Mouse (Mus musculus) midbrain, embryonic 12.5 days (tissue): ENCODE data around the gene Phf7. TPM values are rescaled to one million over a fixed set of nuclear protein-coding genes. Genes with fewer than 3 reads are reported as not detected.

ENCODE experiments used
- ATAC-seq: fragments of 200-750 bp; cut with Nextera tagmentation; 2 replicates; pipeline ENCODE4 v1.8.0; 2017; ENCODE audit warnings: low read depth, moderate TSS enrichment, moderate library complexity; ENCODE audit not compliant: low FRiP score
- H3K27ac ChIP-seq: fragments of 300-500 bp; sonication (generic); replicated peaks from 2 replicates; pipeline ENCODE4 v1.5.1; 2016; ENCODE audit warnings: mild to moderate bottlenecking
- H3K27me3 ChIP-seq: fragments of 300-500 bp; sonication (generic); 2 replicates; pipeline ENCODE4 v1.6.1; 2016; ENCODE audit warnings: mild to moderate bottlenecking
- H3K36me3 ChIP-seq: fragments of 300-500 bp; sonication (generic); 2 replicates; pipeline ENCODE4 v1.6.1; 2016
- H3K4me1 ChIP-seq: fragments of 300-500 bp; sonication (generic); 2 replicates; pipeline ENCODE4 v1.6.1; 2016
- H3K4me2 ChIP-seq: fragments of 300-500 bp; sonication (generic); replicated peaks from 2 replicates; pipeline ENCODE4 v1.6.1; 2016; ENCODE audit warnings: mild to moderate bottlenecking, moderate library complexity
- H3K4me3 ChIP-seq: fragments of 300-500 bp; sonication (generic); 2 replicates; pipeline ENCODE4 v1.5.1; 2016; ENCODE audit warnings: mild to moderate bottlenecking
- H3K9ac ChIP-seq: fragments of 300-500 bp; sonication (generic); replicated peaks from 2 replicates; pipeline ENCODE4 v1.6.1; 2016; ENCODE audit warnings: mild to moderate bottlenecking, moderate library complexity
- H3K9me3 ChIP-seq: fragments of 300-500 bp; sonication (generic); 2 replicates; pipeline ENCODE4 v1.6.1; 2016; ENCODE audit warnings: mild to moderate bottlenecking
- WGBS: fragments of 180-500 bp; shearing (Covaris S2); methylation state at CpG from one replicate; pipeline ENCODE4 v1.1.7; 2016; 5-methylcytosine and 5-hydroxymethylcytosine counted together
- polyA plus RNA-seq: library from polyadenylated mRNA; unstranded; fragments of >200 nt; fragmentation: Nextera tagmentation; extraction: Ambion mirVana; gene quantifications from 2 replicates; pipeline ENCODE4 v1.2.1, GENCODE M21; 2016

Gene Phf7
- polyA plus RNA-seq, 1 experiment from 2014 or later, result 12.0 TPM

GRCm38 (mm10) chr14:31228234-31228633 is 22.9 kb downstream of the Phf7 start:
- Histone ChIP-seq H3K27ac (no peak overlapping the region), H3K9ac (no peak overlapping the region), H3K4me3 (no peak overlapping the region), H3K4me2 (no peak overlapping the region), H3K36me3 (no peaks in the 10 kb centered on the region), H3K27me3 (no peaks in the 10 kb centered on the region), H3K9me3 (no peaks in the 10 kb centered on the region), H3K4me1 (no peaks in the 10 kb centered on the region)
- no peak for ATAC-seq
- 80% methylated on average over 6 of the region's 6 CpGs for WGBS

GRCm38 (mm10) chr14:31226978-31227377 is 24.1 kb downstream of the Phf7 start:
- Histone ChIP-seq H3K9ac (no peak overlapping the region), H3K4me2 (no peak overlapping the region), H3K36me3 (no peaks in the 10 kb centered on the region), H3K4me3 (no peak overlapping the region), H3K27me3 (no peaks in the 10 kb centered on the region), H3K27ac (no peak overlapping the region), H3K4me1 (no peaks in the 10 kb centered on the region), H3K9me3 (no peaks in the 10 kb centered on the region)
- no peak for ATAC-seq
- 71% methylated on average over 4 of the region's 4 CpGs for WGBS

GRCm38 (mm10) chr14:31217666-31218065 is 33.5 kb downstream of the Phf7 start, which contains the start of gene Sema3g:
Sema3g (plus strand) TSS chr14:31217860.
- 0 out of 2 replicates have a peak within 1 kb of the TSS, but pooled peaks have one; percentile 49 for H3K27ac ChIP-seq
- H3K4me2 ChIP-seq, result 0 out of 2 replicates have a peak within 1 kb of the TSS, but pooled peaks have one; percentile 7
- peak; percentile 50 for ATAC-seq
- H3K9me3 ChIP-seq, result no peaks in the 10 kb centered on the region
- peaks cover 6% of the 10 kb centered on the region; the same call in 1 of the 2 replicates for H3K27me3 ChIP-seq
- H3K4me3 ChIP-seq, result no peak within 1 kb of the TSS
- H3K4me1 ChIP-seq, result peaks cover 11% of the 10 kb centered on the region
- 12% methylated on average over 11 of the region's 11 CpGs for WGBS
- no peaks in the 10 kb centered on the region for H3K36me3 ChIP-seq
- H3K9ac ChIP-seq, result no peak within 1 kb of the TSS

- H3K4me3 ChIP-seq, result no peak within 1 kb of the TSS
Measured at GRCm38 (mm10) chr14:31216846-31217245, 34.3 kb downstream of the Phf7 start, which contains the start of gene Nisch. Nisch (minus strand) TSS chr14:31216946.

GRCm38 (mm10) chr14:31215157-31216002 is 35.7 kb downstream of the Phf7 start:
- no peaks in the 10 kb centered on the region for H3K9me3 ChIP-seq
- H3K4me1 ChIP-seq, result peaks cover 11% of the 10 kb centered on the region
- WGBS, result 35% methylated on average over 15 of the region's 15 CpGs
- no peak overlapping the region for H3K4me2 ChIP-seq
- no peak overlapping the region; the same call in 1 of the 2 replicates for H3K27ac ChIP-seq
- peak; percentile 64; the same call in 1 of the 2 replicates for ATAC-seq
- no peak overlapping the region for H3K4me3 ChIP-seq
- no peaks in the 10 kb centered on the region for H3K27me3 ChIP-seq
- H3K36me3 ChIP-seq, result no peaks in the 10 kb centered on the region
- H3K9ac ChIP-seq, result no peak overlapping the region

More at GRCm38 (mm10) chr14:31216846-31217245, 34.3 kb downstream of the Phf7 start, which contains the start of gene Nisch:
- no peaks in the 10 kb centered on the region for H3K36me3 ChIP-seq
- peaks cover 6% of the 10 kb centered on the region; the same call in 1 of the 2 replicates for H3K27me3 ChIP-seq
- no peaks in the 10 kb centered on the region for H3K9me3 ChIP-seq
- peak within 1 kb of the TSS; percentile 49; the same call in 1 of the 2 replicates for H3K27ac ChIP-seq
- WGBS, result 56% methylated on average over 2 of the region's 2 CpGs
- 0 out of 2 replicates have a peak within 1 kb of the TSS, but pooled peaks have one; percentile 7 for H3K4me2 ChIP-seq
- no peak within 1 kb of the TSS for H3K9ac ChIP-seq
- peaks cover 11% of the 10 kb centered on the region for H3K4me1 ChIP-seq
- no peak for ATAC-seq

- WGBS, result 86% methylated on average over 3 of the region's 3 CpGs
- no peak overlapping the region for H3K4me3 ChIP-seq
Measured at GRCm38 (mm10) chr14:31214684-31215083, 36.4 kb downstream of the Phf7 start.

GRCm38 (mm10) chr14:31213868-31214267 is 37.2 kb downstream of the Phf7 start:
- no peak overlapping the region for H3K9ac ChIP-seq
- no peaks in the 10 kb centered on the region for H3K36me3 ChIP-seq
- no peaks in the 10 kb centered on the region for H3K27me3 ChIP-seq
- H3K4me1 ChIP-seq, result peaks cover 11% of the 10 kb centered on the region
- H3K27ac ChIP-seq, result no peak overlapping the region
- H3K4me3 ChIP-seq, result no peak overlapping the region
- ATAC-seq, result no peak
- H3K9me3 ChIP-seq, result no peaks in the 10 kb centered on the region
- no peak overlapping the region for H3K4me2 ChIP-seq
- WGBS, result 73% methylated on average over 8 of the region's 8 CpGs

More at GRCm38 (mm10) chr14:31214684-31215083, 36.4 kb downstream of the Phf7 start:
- Histone ChIP-seq H3K9me3 (no peaks in the 10 kb centered on the region), H3K36me3 (no peaks in the 10 kb centered on the region), H3K4me1 (peaks cover 11% of the 10 kb centered on the region), H3K27ac (no peak overlapping the region), H3K27me3 (no peaks in the 10 kb centered on the region), H3K4me2 (no peak overlapping the region), H3K9ac (no peak overlapping the region)
- ATAC-seq, result no peak

- WGBS, result 92% methylated on average over 3 of the region's 3 CpGs
- no peak overlapping the region for H3K9ac ChIP-seq
- H3K27me3 ChIP-seq, result no peaks in the 10 kb centered on the region
- no peak overlapping the region for H3K4me3 ChIP-seq
- H3K36me3 ChIP-seq, result no peaks in the 10 kb centered on the region
- H3K4me1 ChIP-seq, result peaks cover 7% of the 10 kb centered on the region; the same call in 1 of the 2 replicates
- no peak for ATAC-seq
- no peak overlapping the region for H3K27ac ChIP-seq
- no peaks in the 10 kb centered on the region for H3K9me3 ChIP-seq
- no peak overlapping the region for H3K4me2 ChIP-seq
Measured at GRCm38 (mm10) chr14:31212499-31212898, 38.6 kb downstream of the Phf7 start.

- Histone ChIP-seq H3K4me3 (no peak overlapping the region), H3K27ac (no peak overlapping the region), H3K27me3 (no peaks in the 10 kb centered on the region), H3K36me3 (no peaks in the 10 kb centered on the region), H3K4me2 (no peak overlapping the region), H3K9me3 (no peaks in the 10 kb centered on the region), H3K9ac (no peak overlapping the region), H3K4me1 (peaks cover 10% of the 10 kb centered on the region)
- WGBS, result 87% methylated on average over 6 of the region's 6 CpGs
- ATAC-seq, result no peak
Measured at GRCm38 (mm10) chr14:31211854-31212253, 39.3 kb downstream of the Phf7 start.

- Histone ChIP-seq H3K9ac (no peak overlapping the region), H3K27me3 (no peaks in the 10 kb centered on the region), H3K4me2 (no peak overlapping the region), H3K9me3 (no peaks in the 10 kb centered on the region), H3K36me3 (peaks cover 4% of the 10 kb centered on the region), H3K4me1 (peaks cover 19% of the 10 kb centered on the region), H3K27ac (no peak overlapping the region), H3K4me3 (no peak overlapping the region)
- 64% methylated on average over 4 of the region's 4 CpGs for WGBS
- no peak for ATAC-seq
Measured at GRCm38 (mm10) chr14:31209133-31209557, 42.0 kb downstream of the Phf7 start.

GRCm38 (mm10) chr14:31208084-31208483 is 43.0 kb downstream of the Phf7 start, which contains the start of gene Tnnc1:
Tnnc1 (plus strand) TSS chr14:31208312.
- peak within 1 kb of the TSS; percentile 81 for H3K4me3 ChIP-seq
- peak within 1 kb of the TSS; percentile 51; the same call in 1 of the 2 replicates for H3K9ac ChIP-seq
- peak within 1 kb of the TSS; percentile 83; the same call in 1 of the 2 replicates for H3K27ac ChIP-seq

More at GRCm38 (mm10) chr14:31208084-31208483, 43.0 kb downstream of the Phf7 start, which contains the start of gene Tnnc1:
- Histone ChIP-seq H3K4me1 (peaks cover 23% of the 10 kb centered on the region), H3K4me2 (peak within 1 kb of the TSS; percentile 98), H3K9me3 (no peaks in the 10 kb centered on the region), H3K36me3 (peaks cover 14% of the 10 kb centered on the region), H3K27me3 (no peaks in the 10 kb centered on the region)
- 74% methylated on average over 2 of the region's 2 CpGs for WGBS
- ATAC-seq, result no peak
